Mouse (Mus musculus): Measurements from ENCODE around the gene Dock6.
"Not testable (repeated sequence)": the region's sequence is repeated elsewhere in the genome, so short reads cannot be mapped to it uniquely, and the experiment has no call there.

Gene Dock6

GRCm38 (mm10) chr9:21792644-21793043 is 59.8 kb downstream of the Dock6 start:
- Histone ChIP-seq H3K27me3 (ENCODE audit: insufficient read depth, low read length) (no peaks in the 10 kb centered on the region), H3K4me3 (replicated peaks; ENCODE audit: low read length) (peak overlapping the region; percentile 39; the same call in 1 of the 2 replicates), H3K4me1 (replicated peaks; ENCODE audit: low read depth, low read length) (peaks cover 97% of the 10 kb centered on the region), H3K9me3 (ENCODE audit: low read length) (no peaks in the 10 kb centered on the region), H3K36me3 (ENCODE audit: insufficient read depth, low read length) (peaks cover 98% of the 10 kb centered on the region)
- TF ChIP-seq CTCF (conservative IDR thresholded peaks at IDR 0.05; ENCODE audit: low read length) (no peak), POU5F1 (IDR thresholded peaks at IDR 0.05; ENCODE audit: borderline replicate concordance, low read length) (no peak), NANOG (IDR thresholded peaks at IDR 0.05; ENCODE audit: borderline replicate concordance, low read length) (no peak)

GRCm38 (mm10) chr9:21791861-21792260 is 60.6 kb downstream of the Dock6 start:
- Histone ChIP-seq H3K27me3 (ENCODE audit: insufficient read depth, low read length) (no peaks in the 10 kb centered on the region), H3K36me3 (ENCODE audit: insufficient read depth, low read length) (peaks cover 95% of the 10 kb centered on the region), H3K4me3 (replicated peaks; ENCODE audit: low read length) (0 out of 2 replicates have a peak overlapping the region, but pooled peaks have one; percentile 29), H3K9me3 (ENCODE audit: low read length) (no peaks in the 10 kb centered on the region), H3K4me1 (replicated peaks; ENCODE audit: low read depth, low read length) (peaks cover 96% of the 10 kb centered on the region)
- TF ChIP-seq POU5F1 (IDR thresholded peaks at IDR 0.05; ENCODE audit: borderline replicate concordance, low read length) (no peak), NANOG (IDR thresholded peaks at IDR 0.05; ENCODE audit: borderline replicate concordance, low read length) (no peak), CTCF (conservative IDR thresholded peaks at IDR 0.05; ENCODE audit: low read length) (no peak)

- H3K9me3 ChIP-seq (ENCODE audit: low read length) = no peaks in the 10 kb centered on the region
- peaks cover 96% of the 10 kb centered on the region for H3K4me1 ChIP-seq (replicated peaks; ENCODE audit: low read depth, low read length)
- no peak for TF ChIP-seq NANOG (IDR thresholded peaks at IDR 0.05; ENCODE audit: borderline replicate concordance, low read length)
- TF ChIP-seq POU5F1 (IDR thresholded peaks at IDR 0.05; ENCODE audit: borderline replicate concordance, low read length) = no peak
- no peak for TF ChIP-seq CTCF (conservative IDR thresholded peaks at IDR 0.05; ENCODE audit: low read length)
- peaks cover 94% of the 10 kb centered on the region for H3K36me3 ChIP-seq (ENCODE audit: insufficient read depth, low read length)
- H3K27me3 ChIP-seq (ENCODE audit: insufficient read depth, low read length) = no peaks in the 10 kb centered on the region
- peak overlapping the region; percentile 50 for H3K4me3 ChIP-seq (replicated peaks; ENCODE audit: low read length)
These were observed 64.2 kb downstream of the Dock6 start for GRCm38 (mm10) chr9:21788234-21788633.

GRCm38 (mm10) chr9:21787654-21788053 is 64.8 kb downstream of the Dock6 start:
- TF ChIP-seq CTCF (conservative IDR thresholded peaks at IDR 0.05; ENCODE audit: low read length) = no peak
- TF ChIP-seq NANOG (IDR thresholded peaks at IDR 0.05; ENCODE audit: borderline replicate concordance, low read length) = no peak
- Histone ChIP-seq H3K4me1 (replicated peaks; ENCODE audit: low read depth, low read length) (peaks cover 93% of the 10 kb centered on the region), H3K9me3 (ENCODE audit: low read length) (no peaks in the 10 kb centered on the region), H3K27me3 (ENCODE audit: insufficient read depth, low read length) (no peaks in the 10 kb centered on the region), H3K36me3 (ENCODE audit: insufficient read depth, low read length) (peaks cover 93% of the 10 kb centered on the region), H3K4me3 (replicated peaks; ENCODE audit: low read length) (peak overlapping the region; percentile 50)

- no peak for TF ChIP-seq POU5F1 (IDR thresholded peaks at IDR 0.05; ENCODE audit: borderline replicate concordance, low read length)
- TF ChIP-seq CTCF (conservative IDR thresholded peaks at IDR 0.05; ENCODE audit: low read length) = peak; percentile 79
- no peak for TF ChIP-seq NANOG (IDR thresholded peaks at IDR 0.05; ENCODE audit: borderline replicate concordance, low read length)
- peak overlapping the region; percentile 50 for H3K4me3 ChIP-seq (replicated peaks; ENCODE audit: low read length)
- peaks cover 93% of the 10 kb centered on the region for H3K4me1 ChIP-seq (replicated peaks; ENCODE audit: low read depth, low read length)
- no peaks in the 10 kb centered on the region for H3K27me3 ChIP-seq (ENCODE audit: insufficient read depth, low read length)
- peaks cover 92% of the 10 kb centered on the region for H3K36me3 ChIP-seq (ENCODE audit: insufficient read depth, low read length)
- H3K9me3 ChIP-seq (ENCODE audit: low read length) = no peaks in the 10 kb centered on the region
These were observed 65.5 kb downstream of the Dock6 start for GRCm38 (mm10) chr9:21786906-21787305.

- H3K27me3 ChIP-seq (ENCODE audit: insufficient read depth, low read length); H3K4me3 ChIP-seq (replicated peaks; ENCODE audit: low read length); H3K9me3 ChIP-seq (ENCODE audit: low read length): not testable (repeated sequence)
- peaks cover 93% of the 10 kb centered on the region for H3K4me1 ChIP-seq (replicated peaks; ENCODE audit: low read depth, low read length)
- peaks cover 92% of the 10 kb centered on the region for H3K36me3 ChIP-seq (ENCODE audit: insufficient read depth, low read length)
These were observed 66.1 kb downstream of the Dock6 start for GRCm38 (mm10) chr9:21786309-21786708.

- peaks cover 92% of the 10 kb centered on the region for H3K36me3 ChIP-seq (ENCODE audit: insufficient read depth, low read length)
- TF ChIP-seq CTCF (conservative IDR thresholded peaks at IDR 0.05; ENCODE audit: low read length) (no peak), NANOG (IDR thresholded peaks at IDR 0.05; ENCODE audit: borderline replicate concordance, low read length) (no peak), POU5F1 (IDR thresholded peaks at IDR 0.05; ENCODE audit: borderline replicate concordance, low read length) (no peak)
- no peaks in the 10 kb centered on the region for H3K9me3 ChIP-seq (ENCODE audit: low read length)
- no peaks in the 10 kb centered on the region for H3K27me3 ChIP-seq (ENCODE audit: insufficient read depth, low read length)
- peak overlapping the region; percentile 39; the same call in 1 of the 2 replicates for H3K4me3 ChIP-seq (replicated peaks; ENCODE audit: low read length)
- H3K4me1 ChIP-seq (replicated peaks; ENCODE audit: low read depth, low read length) = peaks cover 90% of the 10 kb centered on the region
These were observed 67.7 kb downstream of the Dock6 start for GRCm38 (mm10) chr9:21784517-21785307.

- H3K9me3 ChIP-seq (ENCODE audit: low read length) = no peaks in the 10 kb centered on the region
- TF ChIP-seq NANOG (IDR thresholded peaks at IDR 0.05; ENCODE audit: borderline replicate concordance, low read length) (no peak), CTCF (conservative IDR thresholded peaks at IDR 0.05; ENCODE audit: low read length) (no peak), POU5F1 (IDR thresholded peaks at IDR 0.05; ENCODE audit: borderline replicate concordance, low read length) (no peak)
- no peak overlapping the region for H3K4me3 ChIP-seq (replicated peaks; ENCODE audit: low read length)
- peaks cover 93% of the 10 kb centered on the region for H3K36me3 ChIP-seq (ENCODE audit: insufficient read depth, low read length)
- H3K4me1 ChIP-seq (replicated peaks; ENCODE audit: low read depth, low read length) = peaks cover 73% of the 10 kb centered on the region
- no peaks in the 10 kb centered on the region for H3K27me3 ChIP-seq (ENCODE audit: insufficient read depth, low read length)
These were observed 70.6 kb downstream of the Dock6 start for GRCm38 (mm10) chr9:21781657-21782468.

Data from E14TG2a.4 (cell line).